Mouse (Mus musculus) intestine, postnatal 0 days (tissue): ENCODE results near the gene Cnpy1. TPM values are rescaled to one million over a fixed set of nuclear protein-coding genes. Genes with fewer than 3 reads are reported as not detected.
A peak's percentile ranks its signal among the peaks of the same experiment; 100 is the strongest.

Experiments
- ATAC-seq: fragments of 200-750 bp; cut with Nextera tagmentation; 2 replicates; pipeline ENCODE4 v1.8.0; 2017; ENCODE audit warnings: mild to moderate bottlenecking, moderate TSS enrichment, moderate library complexity
- H3K27ac ChIP-seq: fragments of 300-500 bp; sonication (generic); 2 replicates; pipeline ENCODE4 v1.5.1; 2014; ENCODE audit warnings: mild to moderate bottlenecking, low read depth, low read length, moderate library complexity
- H3K27me3 ChIP-seq: fragments of 300-500 bp; sonication (generic); replicated peaks from 2 replicates; pipeline ENCODE4 v1.6.1; 2014; ENCODE audit warnings: low read length, mixed read lengths; ENCODE audit not compliant: control insufficient read depth, insufficient read depth
- H3K36me3 ChIP-seq: fragments of 300-500 bp; sonication (generic); 2 replicates; pipeline ENCODE4 v1.6.1; 2014; ENCODE audit warnings: mild to moderate bottlenecking, moderate library complexity; ENCODE audit not compliant: control insufficient read depth, insufficient read depth
- H3K4me1 ChIP-seq: fragments of 300-500 bp; sonication (generic); replicated peaks from 2 replicates; pipeline ENCODE4 v1.6.1; 2014; ENCODE audit warnings: antibody characterized with exemption, low read length, mixed read lengths; ENCODE audit not compliant: control insufficient read depth, insufficient read depth
- H3K4me2 ChIP-seq: fragments of 300-500 bp; sonication (generic); replicated peaks from 2 replicates; pipeline ENCODE4 v1.6.1; 2014; ENCODE audit warnings: low read depth, mild to moderate bottlenecking, moderate library complexity
- H3K4me3 ChIP-seq: fragments of 300-500 bp; sonication (generic); 2 replicates; pipeline ENCODE4 v1.5.1; 2014; ENCODE audit warnings: low read depth, low read length
- H3K9ac ChIP-seq: fragments of 300-500 bp; sonication (generic); 2 replicates; pipeline ENCODE4 v1.6.1; 2014; ENCODE audit warnings: mild to moderate bottlenecking, low read depth, low read length
- H3K9me3 ChIP-seq: fragments of 300-500 bp; sonication (generic); 2 replicates; pipeline ENCODE4 v1.6.1; 2016; ENCODE audit warnings: mixed run types; ENCODE audit not compliant: control insufficient read depth
- CTCF ChIP-seq: sonication (generic); IDR thresholded peaks from 2 replicates; pipeline ENCODE4 v1.5.1; 2016; ENCODE audit warnings: low read depth, mild to moderate bottlenecking, control low read depth, antibody characterized with exemption, moderate library complexity
- WGBS: fragments of 180-500 bp; shearing (Covaris S2); extraction: QIAGEN DNeasy Blood & Tissue Kit; methylation state at CpG from one replicate; pipeline ENCODE4 v1.1.7; 2014; 5-methylcytosine and 5-hydroxymethylcytosine counted together
- polyA plus RNA-seq: library from polyadenylated mRNA; unstranded; fragments of >200 nt; fragmentation: Nextera tagmentation; extraction: Ambion mirVana; gene quantifications from 2 replicates; pipeline ENCODE4 v1.2.1, GENCODE M21; 2015

Gene Cnpy1
- polyA plus RNA-seq, 1 experiment from 2014 or later = 1.2 TPM

DNA sequence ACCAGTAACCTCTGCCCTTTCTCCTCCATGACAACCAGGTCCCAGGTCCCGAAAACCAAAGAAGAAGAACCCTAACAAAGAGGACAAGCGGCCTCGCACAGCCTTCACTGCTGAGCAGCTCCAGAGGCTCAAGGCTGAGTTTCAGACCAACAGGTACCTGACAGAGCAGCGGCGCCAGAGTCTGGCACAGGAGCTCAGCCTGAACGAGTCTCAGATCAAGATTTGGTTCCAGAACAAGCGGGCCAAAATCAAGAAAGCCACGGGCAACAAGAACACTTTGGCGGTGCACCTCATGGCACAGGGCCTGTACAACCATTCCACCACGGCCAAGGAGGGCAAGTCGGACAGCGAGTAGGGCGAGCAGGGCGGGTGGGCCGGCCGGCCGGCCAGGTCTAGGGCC, 75.5 kb downstream of the Cnpy1 start:
- Histone ChIP-seq H3K9ac (no peak overlapping the region), H3K4me1 (no peaks in the 10 kb centered on the region; the same call in 1 of the 2 replicates), H3K27ac (no peak overlapping the region), H3K4me3 (0 out of 2 replicates have a peak overlapping the region, but pooled peaks have one; percentile 2), H3K9me3 (no peaks in the 10 kb centered on the region), H3K4me2 (no peak overlapping the region), H3K36me3 (no peaks in the 10 kb centered on the region), H3K27me3 (peaks cover 97% of the 10 kb centered on the region)
- ATAC-seq = no peak
- TF ChIP-seq CTCF = no peak
- WGBS = 6% methylated on average over 17 of the region's 17 CpGs

DNA sequence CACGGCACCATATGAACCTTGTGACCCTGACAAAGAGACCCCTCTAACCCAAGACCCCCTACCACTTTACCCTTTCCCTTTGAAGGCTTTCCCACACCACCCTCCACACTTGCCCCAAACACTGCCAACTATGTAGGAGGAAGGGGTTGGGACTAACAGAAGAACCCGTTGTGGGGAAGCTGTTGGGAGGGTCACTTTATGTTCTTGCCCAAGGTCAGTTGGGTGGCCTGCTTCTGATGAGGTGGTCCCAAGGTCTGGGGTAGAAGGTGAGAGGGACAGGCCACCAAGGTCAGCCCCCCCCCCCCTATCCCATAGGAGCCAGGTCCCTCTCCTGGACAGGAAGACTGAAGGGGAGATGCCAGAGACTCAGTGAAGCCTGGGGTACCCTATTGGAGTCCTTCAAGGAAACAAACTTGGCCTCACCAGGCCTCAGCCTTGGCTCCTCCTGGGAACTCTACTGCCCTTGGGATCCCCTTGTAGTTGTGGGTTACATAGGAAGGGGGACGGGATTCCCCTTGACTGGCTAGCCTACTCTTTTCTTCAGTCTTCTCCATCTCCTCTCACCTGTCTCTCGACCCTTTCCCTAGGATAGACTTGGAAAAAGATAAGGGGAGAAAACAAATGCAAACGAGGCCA, 76.3 kb downstream of the Cnpy1 start:
- no peak overlapping the region for H3K27ac ChIP-seq
- no peak overlapping the region for H3K4me2 ChIP-seq
- no peak for ATAC-seq
- H3K36me3 ChIP-seq = no peaks in the 10 kb centered on the region
- WGBS = 12% methylated on average over 5 of the region's 5 CpGs
- no peaks in the 10 kb centered on the region for H3K9me3 ChIP-seq
- no peak for TF ChIP-seq CTCF
- no peaks in the 10 kb centered on the region; the same call in 1 of the 2 replicates for H3K4me1 ChIP-seq
- no peak overlapping the region; the same call in 1 of the 2 replicates for H3K4me3 ChIP-seq
- no peak overlapping the region for H3K9ac ChIP-seq
- H3K27me3 ChIP-seq = peaks cover 96% of the 10 kb centered on the region

DNA sequence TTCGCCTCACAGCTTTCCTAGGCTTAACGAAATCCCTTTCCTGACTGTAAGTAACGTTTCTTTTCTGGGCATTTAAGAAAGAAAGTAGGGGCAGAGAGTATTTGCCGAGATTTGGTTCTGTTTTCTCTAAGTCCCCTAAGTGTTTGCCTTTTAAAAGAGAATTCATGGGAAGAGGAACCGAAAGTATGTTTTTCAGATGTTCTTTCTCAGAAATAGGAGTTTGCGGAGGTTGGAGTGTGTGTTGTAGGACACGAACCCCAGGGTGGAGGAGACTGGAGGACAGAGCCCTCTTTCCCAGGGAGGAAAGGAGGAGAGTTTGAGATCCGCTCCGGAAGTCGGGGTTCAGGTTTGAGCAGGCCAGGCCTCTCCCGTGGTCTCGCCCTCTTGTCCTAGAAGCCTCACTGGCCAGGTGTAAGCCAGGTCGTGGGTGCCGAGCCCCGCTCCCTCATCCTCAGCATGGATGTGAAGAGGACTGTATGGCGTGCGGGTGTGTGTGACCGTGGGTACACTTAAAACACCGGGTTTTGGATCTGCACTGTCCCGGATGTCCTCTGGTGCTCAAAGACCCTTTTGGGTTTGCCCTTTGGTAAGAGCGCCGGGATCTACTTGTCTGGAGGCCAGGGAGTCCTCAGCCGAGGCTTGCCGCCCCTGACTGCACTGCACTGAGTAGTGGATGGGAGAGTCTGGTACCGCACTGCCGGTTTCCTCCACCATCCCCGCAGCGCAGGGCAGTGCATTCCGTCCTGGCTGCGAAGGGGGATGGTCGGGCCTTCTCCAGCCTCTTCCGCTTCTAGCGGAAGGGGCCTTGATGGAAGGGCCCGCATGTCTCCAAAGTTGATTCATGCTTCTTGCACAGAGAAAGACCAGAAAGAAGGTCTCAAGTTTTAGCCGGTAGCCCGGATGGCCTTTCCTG, 77.1 kb downstream of the Cnpy1 start:
- Histone ChIP-seq H3K4me2 (peak overlapping the region; percentile 52), H3K9me3 (no peaks in the 10 kb centered on the region), H3K36me3 (no peaks in the 10 kb centered on the region), H3K4me3 (peak overlapping the region; percentile 35), H3K27ac (no peak overlapping the region), H3K9ac (no peak overlapping the region), H3K4me1 (no peaks in the 10 kb centered on the region; the same call in 1 of the 2 replicates), H3K27me3 (peaks cover 96% of the 10 kb centered on the region)
- 1% methylated on average over 36 of the region's 36 CpGs for WGBS
- no peak for TF ChIP-seq CTCF
- no peak for ATAC-seq

DNA sequence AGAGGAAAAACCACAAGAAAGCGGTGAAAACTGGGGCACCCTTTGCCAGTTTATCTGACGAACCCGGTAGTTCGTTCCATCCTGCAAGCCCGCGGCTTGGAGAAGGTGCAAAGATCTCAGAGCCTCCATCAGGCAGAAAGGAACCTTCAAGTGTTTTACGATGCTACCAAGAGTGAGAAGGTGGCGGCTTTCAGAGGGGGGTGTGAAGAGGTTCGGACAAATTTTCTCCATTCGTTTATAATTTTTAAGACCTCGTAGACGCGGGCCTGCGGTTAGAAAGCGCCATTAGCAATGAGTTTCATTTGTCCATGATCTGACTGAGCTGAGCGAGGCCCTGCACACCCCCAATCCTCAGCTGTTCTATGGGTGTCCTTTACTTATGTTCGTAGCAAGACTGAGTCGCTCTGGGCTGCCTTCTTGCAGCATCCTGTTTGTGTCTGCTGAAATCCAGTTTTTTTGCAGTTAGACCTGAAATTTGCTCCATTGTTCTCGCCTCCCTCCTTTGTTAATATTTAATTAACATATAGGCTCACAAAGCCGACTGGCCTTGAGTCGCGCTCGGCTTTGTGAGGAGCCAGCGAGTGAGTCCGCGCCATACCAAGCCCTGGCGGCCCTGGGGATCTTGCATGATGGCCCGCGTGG, 77.9 kb downstream of the Cnpy1 start:
- no peak for TF ChIP-seq CTCF
- WGBS = 3% methylated on average over 29 of the region's 29 CpGs
- H3K4me1 ChIP-seq = no peaks in the 10 kb centered on the region; the same call in 1 of the 2 replicates
- no peak for ATAC-seq
- no peaks in the 10 kb centered on the region for H3K9me3 ChIP-seq
- no peak overlapping the region for H3K27ac ChIP-seq
- peak overlapping the region; percentile 52 for H3K4me2 ChIP-seq
- H3K36me3 ChIP-seq = no peaks in the 10 kb centered on the region
- peaks cover 92% of the 10 kb centered on the region for H3K27me3 ChIP-seq
- peak overlapping the region; percentile 35 for H3K4me3 ChIP-seq
- H3K9ac ChIP-seq = no peak overlapping the region

GRCm38 (mm10) chr5:28166256-28167231, 79.1 kb downstream of the Cnpy1 start:
- Histone ChIP-seq H3K9me3 (no peaks in the 10 kb centered on the region), H3K27ac (no peak overlapping the region), H3K4me3 (peak overlapping the region; percentile 47), H3K36me3 (no peaks in the 10 kb centered on the region), H3K9ac (no peak overlapping the region), H3K27me3 (peaks cover 91% of the 10 kb centered on the region), H3K4me2 (peak overlapping the region; percentile 95), H3K4me1 (no peaks in the 10 kb centered on the region; the same call in 1 of the 2 replicates)
- no peak for ATAC-seq
- under 1% methylated on average over 105 of the region's 111 CpGs for WGBS
- no peak for TF ChIP-seq CTCF
